In the genomic region with DNA sequence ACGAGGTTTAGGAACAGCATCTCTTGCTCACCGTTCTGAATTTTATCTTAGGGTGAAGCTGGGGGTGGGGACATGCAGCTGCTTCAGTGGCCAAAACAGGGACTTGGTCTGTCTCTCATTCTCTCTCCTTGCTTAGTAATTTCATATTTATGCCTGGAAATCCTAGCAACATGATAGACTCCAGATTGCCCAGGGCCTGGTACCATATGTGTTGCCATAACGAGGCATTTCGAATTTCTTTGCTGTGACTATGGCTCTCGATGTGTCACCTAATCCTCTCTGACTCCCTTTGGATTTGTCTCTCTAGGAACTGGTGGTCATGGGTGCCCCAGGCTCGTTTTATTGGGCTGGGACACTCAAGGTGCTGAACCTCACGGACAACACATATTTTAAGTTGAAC, we compare ENCODE assay signal across 26 mouse cellular contexts. TPM values are rescaled to one million over a fixed set of nuclear protein-coding genes. Genes with fewer than 3 reads are reported as not detected.
DNase-seq lines count a peak whose midpoint lies in the region; ATAC-seq lines count a peak whose summit lies in the region.
"Had no signal": no experiment of that assay in that cellular context is flagged by ENCODE, and none has a peak within 500 bp of the region (broad histone marks: within the 10 kb centered on the region; RNA-seq: fewer than 3 reads in every experiment).

No protein-coding gene starts in this region.

- ATAC-seq in embryonic facial prominence, embryonic 11.5 days (replicated peaks; ENCODE audit: insufficient number of reproducible peaks, low FRiP score, low TSS enrichment, low read depth), result no peak
- ATAC-seq in midbrain, embryonic 11.5 days (ENCODE audit: low FRiP score), result no peak
- no peak for ATAC-seq in midbrain, embryonic 14.5 days (ENCODE audit: low FRiP score, low TSS enrichment)
- ATAC-seq in hindbrain, embryonic 11.5 days (ENCODE audit: low FRiP score), result no peak
- ATAC-seq in kidney, embryonic 14.5 days (ENCODE audit: low FRiP score, low TSS enrichment), result no peak
- ATAC-seq: midbrain, embryonic 16.5 days had no signal

- H3K27me3 ChIP-seq in embryonic facial prominence, embryonic 11.5 days (ENCODE audit: control insufficient read depth, insufficient read depth, low read length), result no peaks in the 10 kb centered on the region
- H3K27me3 ChIP-seq in embryonic facial prominence, embryonic 10.5 days (replicated peaks; ENCODE audit: low read depth, poor library complexity, severe bottlenecking), result no peaks in the 10 kb centered on the region
- no peaks in the 10 kb centered on the region for H3K27me3 ChIP-seq in midbrain, embryonic 11.5 days (ENCODE audit: control insufficient read depth, insufficient read depth, low read length)
- no peaks in the 10 kb centered on the region for H3K27me3 ChIP-seq in midbrain, embryonic 14.5 days (ENCODE audit: control insufficient read depth, insufficient read depth, low read length)
- no peaks in the 10 kb centered on the region for H3K27me3 ChIP-seq in hindbrain, embryonic 11.5 days (ENCODE audit: control insufficient read depth, insufficient read depth, low read length)
- H3K27me3 ChIP-seq in kidney, embryonic 14.5 days (ENCODE audit: control insufficient read depth, insufficient read depth, low read length), result no peaks in the 10 kb centered on the region
- H3K27me3 ChIP-seq: heart, embryonic 13.5 days; hindbrain, embryonic 15.5 days; neural tube, embryonic 12.5 days had no signal

- no peak overlapping the region for H3K4me3 ChIP-seq in embryonic facial prominence, embryonic 11.5 days (ENCODE audit: low read depth, low read length)
- H3K4me3 ChIP-seq in embryonic facial prominence, embryonic 10.5 days, result no peak overlapping the region
- no peak overlapping the region for H3K4me3 ChIP-seq in midbrain, embryonic 11.5 days (ENCODE audit: low read depth, low read length)
- H3K4me3 ChIP-seq in midbrain, embryonic 14.5 days (replicated peaks; ENCODE audit: low read depth, low read length), result no peak overlapping the region
- no peak overlapping the region for H3K4me3 ChIP-seq in hindbrain, embryonic 11.5 days (ENCODE audit: low read depth, low read length)
- H3K4me3 ChIP-seq in kidney, embryonic 14.5 days (ENCODE audit: low read length), result no peak overlapping the region
- H3K4me3 ChIP-seq: heart, embryonic 13.5 days; hindbrain, embryonic 15.5 days; neural tube, embryonic 12.5 days had no signal

- peaks cover 7% of the 10 kb centered on the region for H3K36me3 ChIP-seq in embryonic facial prominence, embryonic 11.5 days (replicated peaks; ENCODE audit: control insufficient read depth, insufficient read depth, low read depth, low read length)
- peaks cover 66% of the 10 kb centered on the region for H3K36me3 ChIP-seq in embryonic facial prominence, embryonic 10.5 days (replicated peaks)
- H3K36me3 ChIP-seq in midbrain, embryonic 11.5 days (ENCODE audit: control insufficient read depth, insufficient read depth, low read length), result no peaks in the 10 kb centered on the region
- no peaks in the 10 kb centered on the region for H3K36me3 ChIP-seq in midbrain, embryonic 14.5 days (ENCODE audit: control insufficient read depth, insufficient read depth, low read length)
- H3K36me3 ChIP-seq in hindbrain, embryonic 11.5 days (ENCODE audit: control insufficient read depth, insufficient read depth, low read length), result no peaks in the 10 kb centered on the region
- H3K36me3 ChIP-seq in kidney, embryonic 14.5 days (ENCODE audit: control insufficient read depth, insufficient read depth, low read length), result peaks cover 43% of the 10 kb centered on the region
- H3K36me3 ChIP-seq: G1E had no signal

- no peak overlapping the region for H3K4me2 ChIP-seq in embryonic facial prominence, embryonic 11.5 days (ENCODE audit: low read depth, low read length)
- H3K4me2 ChIP-seq in midbrain, embryonic 11.5 days, result no peak overlapping the region
- H3K4me2 ChIP-seq in midbrain, embryonic 14.5 days (ENCODE audit: low read length), result no peak overlapping the region
- H3K4me2 ChIP-seq in hindbrain, embryonic 11.5 days (replicated peaks; ENCODE audit: low read depth, low read length), result no peak overlapping the region
- H3K4me2 ChIP-seq in kidney, embryonic 14.5 days (replicated peaks; ENCODE audit: low read depth, low read length), result no peak overlapping the region
- H3K4me2 ChIP-seq: heart, embryonic 13.5 days; hindbrain, embryonic 15.5 days; neural tube, embryonic 12.5 days had no signal

- H3K27ac ChIP-seq in embryonic facial prominence, embryonic 11.5 days (replicated peaks; ENCODE audit: low read depth, low read length), result no peak overlapping the region
- H3K27ac ChIP-seq in embryonic facial prominence, embryonic 10.5 days (replicated peaks), result no peak overlapping the region
- H3K27ac ChIP-seq in midbrain, embryonic 11.5 days (ENCODE audit: low read depth, low read length), result no peak overlapping the region
- H3K27ac ChIP-seq in midbrain, embryonic 14.5 days (replicated peaks; ENCODE audit: low read depth, low read length), result no peak overlapping the region
- no peak overlapping the region for H3K27ac ChIP-seq in hindbrain, embryonic 11.5 days (ENCODE audit: low read depth, low read length)
- H3K27ac ChIP-seq in kidney, embryonic 14.5 days (ENCODE audit: low read depth, low read length), result no peak overlapping the region
- H3K27ac ChIP-seq: heart, embryonic 13.5 days; hindbrain, embryonic 15.5 days; liver, embryonic 14.5 days; neural tube, embryonic 12.5 days had no signal

- H3K4me1 ChIP-seq in embryonic facial prominence, embryonic 11.5 days (ENCODE audit: control insufficient read depth, insufficient read depth, low read length), result peaks cover 5% of the 10 kb centered on the region
- peaks cover 40% of the 10 kb centered on the region for H3K4me1 ChIP-seq in embryonic facial prominence, embryonic 10.5 days
- H3K4me1 ChIP-seq in midbrain, embryonic 11.5 days (ENCODE audit: control insufficient read depth, insufficient read depth, low read length), result no peaks in the 10 kb centered on the region
- no peaks in the 10 kb centered on the region for H3K4me1 ChIP-seq in midbrain, embryonic 14.5 days (ENCODE audit: control insufficient read depth, insufficient read depth, low read length)
- H3K4me1 ChIP-seq in hindbrain, embryonic 11.5 days (replicated peaks; ENCODE audit: control insufficient read depth, insufficient read depth, low read length), result no peaks in the 10 kb centered on the region; the same call in 1 of the 2 replicates
- H3K4me1 ChIP-seq in kidney, embryonic 14.5 days (ENCODE audit: control insufficient read depth, insufficient read depth, low read length), result peaks cover 6% of the 10 kb centered on the region
- H3K4me1 ChIP-seq: hindbrain, embryonic 15.5 days; neural tube, embryonic 12.5 days had no signal

- 71% methylated on average over 7 of the region's 7 CpGs for WGBS in embryonic facial prominence, embryonic 11.5 days
- 84% methylated on average over 7 of the region's 7 CpGs for WGBS in embryonic facial prominence, embryonic 10.5 days
- WGBS in midbrain, embryonic 11.5 days, result 82% methylated on average over 7 of the region's 7 CpGs
- 79% methylated on average over 7 of the region's 7 CpGs for WGBS in midbrain, embryonic 14.5 days
- 91% methylated on average over 7 of the region's 7 CpGs for WGBS in hindbrain, embryonic 11.5 days
- WGBS in kidney, embryonic 14.5 days, result 93% methylated on average over 7 of the region's 7 CpGs

- DNase-seq in embryonic facial prominence, embryonic 11.5 days (ENCODE audit: low spot score), result peak; percentile 37
- no peak for DNase-seq in embryonic facial prominence, embryonic 10.5 days (ENCODE audit: low spot score)
- peak; percentile 35 for DNase-seq in midbrain, embryonic 11.5 days (ENCODE audit: low spot score, missing footprints)
- no peak for DNase-seq in midbrain, embryonic 14.5 days
- peak; percentile 54 to 74 for DNase-seq in layer of hippocampus, adult 18-20 months (ENCODE audit: low spot score in 2 of 2)
- peak; percentile 24 to 27 for DNase-seq in layer of hippocampus, postnatal 10 days (ENCODE audit: low spot score in 2 of 2)
- DNase-seq in hindbrain, embryonic 11.5 days (ENCODE audit: low spot score), result no peak
- DNase-seq: adrenal gland, postnatal 14 days; cerebellum, adult 18-20 months; gastrocnemius, postnatal 10 days; heart, postnatal 10 days; kidney, adult 18-20 months; kidney, postnatal 36 days; liver; lung, adult 2 months; lung, postnatal 10 days; spleen, adult 18-20 months; thymus, postnatal 14 days had no signal

- no peak overlapping the region for H3K9ac ChIP-seq in embryonic facial prominence, embryonic 11.5 days (replicated peaks; ENCODE audit: low read length)
- no peak overlapping the region for H3K9ac ChIP-seq in midbrain, embryonic 11.5 days (ENCODE audit: low read length)
- H3K9ac ChIP-seq in midbrain, embryonic 14.5 days (replicated peaks; ENCODE audit: low read length), result no peak overlapping the region
- H3K9ac ChIP-seq in hindbrain, embryonic 11.5 days (ENCODE audit: low read depth, low read length), result no peak overlapping the region
- H3K9ac ChIP-seq in kidney, embryonic 14.5 days (ENCODE audit: low read depth, low read length), result no peak overlapping the region
- H3K9ac ChIP-seq: heart, embryonic 13.5 days; hindbrain, embryonic 15.5 days; liver, embryonic 14.5 days; neural tube, embryonic 12.5 days had no signal

- H3K9me3 ChIP-seq in embryonic facial prominence, embryonic 11.5 days (replicated peaks; ENCODE audit: control insufficient read depth, low read length), result no peaks in the 10 kb centered on the region
- H3K9me3 ChIP-seq in embryonic facial prominence, embryonic 10.5 days, result peaks cover under 1% of the 10 kb centered on the region; the same call in 1 of the 2 replicates
- H3K9me3 ChIP-seq in midbrain, embryonic 11.5 days (ENCODE audit: control insufficient read depth, low read length), result no peaks in the 10 kb centered on the region
- H3K9me3 ChIP-seq in midbrain, embryonic 14.5 days (ENCODE audit: control insufficient read depth, low read length), result no peaks in the 10 kb centered on the region
- no peaks in the 10 kb centered on the region for H3K9me3 ChIP-seq in hindbrain, embryonic 11.5 days (ENCODE audit: control insufficient read depth, low read length)
- H3K9me3 ChIP-seq in kidney, embryonic 14.5 days (ENCODE audit: control insufficient read depth, low read length), result no peaks in the 10 kb centered on the region
- H3K9me3 ChIP-seq: heart, embryonic 13.5 days; hindbrain, embryonic 15.5 days had no signal

RNA-seq across cellular contexts. Expression of a gene that starts 51.7 kb away (rescaled TPM):
- polyA plus RNA-seq in embryonic facial prominence, embryonic 11.5 days (2014; fragmentation: Nextera tagmentation; extraction: Ambion mirVana), result 9.3 and 10.3 TPM in 2 replicates
- 11.9 and 13.4 TPM in 2 replicates for polyA plus RNA-seq in embryonic facial prominence, embryonic 10.5 days (2016; fragmentation: Nextera tagmentation; extraction: Ambion mirVana)
- 4.0 and 5.4 TPM in 2 replicates for polyA plus RNA-seq in midbrain, embryonic 11.5 days (2014; fragmentation: Nextera tagmentation; extraction: Ambion mirVana)
- polyA plus RNA-seq in midbrain, embryonic 14.5 days (2014; fragmentation: Nextera tagmentation; extraction: Ambion mirVana), result 1.3 and 2.4 TPM in 2 replicates
- total RNA-seq in layer of hippocampus, adult 18-20 months (2021), result 1 to 10 TPM; 2.5 to 5.4 TPM
- total RNA-seq in layer of hippocampus, postnatal 10 days (2021), result 1 to 10 TPM; 4.5 to 6.8 TPM
- polyA plus RNA-seq in hindbrain, embryonic 11.5 days (2014; fragmentation: Nextera tagmentation; extraction: Ambion mirVana), result 4.0 and 6.3 TPM in 2 replicates
- 16.6 and 31.9 TPM in 2 replicates for polyA plus RNA-seq in kidney, embryonic 14.5 days (2014; fragmentation: Nextera tagmentation; extraction: Ambion mirVana)
- polyA plus RNA-seq: C2C12, G1E had no signal

Comparison
In these comparisons a context has a peak if more than half of its experiments do, and no peak if none do; other contexts are left out.
1. DNase-seq: peak in embryonic facial prominence, embryonic 11.5 days (single experiment), midbrain, embryonic 11.5 days (single experiment), layer of hippocampus, adult 18-20 months (2 of 2) and layer of hippocampus, postnatal 10 days (2 of 2); none in embryonic facial prominence, embryonic 10.5 days (single experiment), midbrain, embryonic 14.5 days (single experiment) and hindbrain, embryonic 11.5 days (single experiment).